Mouse (Mus musculus) frontal cortex, adult (tissue): ENCODE measurements around the gene Olfr652.

Experiments
- ATAC-seq: cut with Nextera tagmentation; 2 replicates; pipeline ENCODE4 v1.9.2; 2017; ENCODE audit warnings: mild to moderate bottlenecking, moderate library complexity, mixed read lengths; ENCODE audit not compliant: low TSS enrichment

The Olfr652 gene

GRCm38 (mm10) chr7:104560601-104561000, at the start of gene Olfr652:
TSS of gene Olfr652 (plus strand) at chr7:104560901.
- no peak for ATAC-seq

- no peak for ATAC-seq
These were observed 10.9 kb upstream of the Olfr652 start, which contains the start of gene Olfr651 for GRCm38 (mm10) chr7:104549833-104550232. TSS of gene Olfr651 (plus strand) at chr7:104550133.

DNA sequence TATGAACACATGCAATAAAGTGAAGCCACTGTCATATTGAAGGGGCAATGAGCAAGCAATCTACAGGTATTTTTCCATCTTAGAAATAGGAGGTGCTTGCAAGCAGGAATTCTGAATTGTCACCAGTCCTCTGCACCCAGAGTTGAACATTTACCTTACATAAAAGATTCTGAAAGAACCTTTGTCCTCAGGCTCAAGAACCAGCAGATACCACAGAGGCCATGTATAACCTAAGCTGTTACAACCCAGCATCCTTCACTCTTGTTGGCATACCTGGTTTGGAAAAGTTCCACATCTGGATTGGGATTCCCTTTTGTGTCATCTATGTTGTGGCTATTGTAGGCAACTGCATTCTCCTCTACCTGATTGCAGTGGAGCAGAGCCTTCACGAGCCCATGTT, 8.0 kb upstream of the Olfr652 start:
- no peak for ATAC-seq

- no peak for ATAC-seq
These were observed 16.3 kb downstream of the Olfr652 start, which contains the start of gene Olfr653 for GRCm38 (mm10) chr7:104577014-104577413. TSS of gene Olfr653 (plus strand) at chr7:104577314.

GRCm38 (mm10) chr7:104580846-104581245, 20.1 kb downstream of the Olfr652 start:
- ATAC-seq, result no peak

GRCm38 (mm10) chr7:104581429-104581828, 20.7 kb downstream of the Olfr652 start:
- no peak for ATAC-seq

- no peak for ATAC-seq
These were observed 26.0 kb downstream of the Olfr652 start, which contains the start of gene Olfr654 for GRCm38 (mm10) chr7:104586725-104587124. TSS of gene Olfr654 (plus strand) at chr7:104587025.

DNA sequence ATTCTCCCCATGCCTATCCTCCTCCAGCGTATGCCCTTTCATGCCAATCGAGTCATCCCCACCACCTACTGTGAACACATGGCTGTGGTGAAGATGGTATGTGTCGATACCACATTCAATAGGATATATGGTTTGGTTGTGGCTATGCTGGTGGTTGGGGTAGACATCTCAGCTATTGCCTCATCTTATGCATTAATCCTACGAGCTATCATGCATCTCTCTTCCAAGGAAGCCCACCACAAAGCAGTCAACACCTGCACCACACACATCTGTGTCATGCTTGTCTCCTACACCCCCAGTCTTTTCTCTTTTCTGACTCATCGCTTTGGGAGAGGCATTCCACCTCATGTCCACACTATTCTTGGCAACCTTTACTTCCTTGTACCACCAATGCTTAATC, 27.6 kb downstream of the Olfr652 start:
- no peak for ATAC-seq

DNA sequence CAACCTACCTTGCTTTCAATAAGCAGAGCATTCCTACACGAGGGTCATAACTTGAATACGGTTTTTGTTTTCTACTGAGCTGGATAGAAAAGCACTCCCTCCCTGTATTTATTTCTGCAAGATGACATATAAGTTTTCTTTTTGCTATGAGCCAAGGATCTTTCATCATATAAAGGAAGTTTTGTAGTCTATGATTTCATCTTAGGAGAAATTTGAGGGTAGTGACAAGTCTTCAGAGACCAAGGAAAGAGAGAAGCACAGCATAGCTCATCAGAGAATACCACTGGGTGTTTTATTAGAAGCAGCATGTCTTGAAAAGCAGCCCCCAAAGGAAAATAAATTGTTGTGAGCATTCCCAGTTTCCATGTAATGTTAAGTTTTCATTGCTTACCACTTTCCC, 41.0 kb downstream of the Olfr652 start, which contains the start of gene Olfr655:
Olfr655 (minus strand) TSS at position 101 of the 400 bp plus-strand sequence.
- ATAC-seq, result no peak

GRCm38 (mm10) chr7:104603173-104603572, 42.5 kb downstream of the Olfr652 start:
- no peak for ATAC-seq

DNA sequence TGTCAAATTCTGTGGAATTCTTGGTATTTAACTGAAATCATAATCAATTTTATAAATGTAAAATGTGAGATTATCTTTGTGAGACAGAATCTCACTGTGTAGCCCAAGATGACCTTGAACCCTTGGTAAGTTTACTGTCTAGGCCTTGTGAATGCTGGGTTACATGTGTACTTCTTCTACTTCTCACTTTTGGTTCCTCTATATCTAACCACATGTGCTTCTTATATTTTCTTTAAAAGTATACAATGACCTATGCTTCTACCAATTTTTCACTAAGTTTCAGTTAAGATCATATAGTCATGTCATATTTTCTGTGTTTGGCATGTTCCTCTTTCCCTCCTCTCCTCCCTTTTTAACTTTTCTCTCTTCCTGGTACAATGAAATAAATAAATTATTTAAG, 44.0 kb downstream of the Olfr652 start:
- no peak for ATAC-seq

DNA sequence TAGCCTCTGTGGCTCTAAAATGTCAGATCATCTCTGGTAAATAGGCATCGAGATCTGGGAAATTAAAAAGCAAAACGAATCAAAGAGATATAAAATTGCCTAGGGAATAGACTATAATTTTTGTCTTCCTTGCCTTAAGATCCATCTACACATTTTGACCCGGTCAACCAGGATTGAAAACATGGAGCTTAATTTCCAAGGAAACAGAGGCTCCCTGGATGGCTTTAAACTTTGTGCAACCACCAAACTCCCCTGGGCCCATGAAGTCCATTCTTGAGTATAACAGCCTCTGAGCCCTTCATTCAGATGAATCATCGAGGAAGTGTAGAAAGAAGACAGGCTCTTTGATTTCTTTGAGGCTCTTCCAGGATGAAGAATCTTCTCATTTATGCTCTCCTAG, 53.0 kb downstream of the Olfr652 start, which contains the start of gene Olfr656:
Olfr656 (plus strand) TSS at position 301 of the 400 bp plus-strand sequence.
- ATAC-seq, result no peak
